Mouse (Mus musculus): ENCODE data around the gene Tmtc1.

Gene Tmtc1

DNA sequence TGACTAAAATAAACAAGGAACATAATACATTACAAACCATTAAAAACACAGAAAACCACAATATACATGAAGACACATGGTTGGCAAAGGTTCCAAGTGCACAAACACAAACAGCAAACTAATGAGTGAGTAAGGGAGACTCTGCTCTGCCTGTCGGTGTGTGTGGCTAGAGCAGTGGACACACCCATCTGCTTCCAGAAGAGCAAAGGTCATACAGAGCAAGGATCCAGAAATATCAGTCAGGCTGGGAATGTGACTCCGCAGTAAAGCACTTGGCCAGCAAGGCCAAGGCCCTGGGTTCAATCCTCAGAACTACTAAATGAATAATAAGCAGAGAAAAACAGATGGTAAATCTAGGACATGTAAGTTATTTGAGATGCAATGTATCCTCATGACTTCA, 27.6 kb downstream of the Tmtc1 start:
- WGBS = 64% methylated on average over 2 of the region's 2 CpGs

DNA sequence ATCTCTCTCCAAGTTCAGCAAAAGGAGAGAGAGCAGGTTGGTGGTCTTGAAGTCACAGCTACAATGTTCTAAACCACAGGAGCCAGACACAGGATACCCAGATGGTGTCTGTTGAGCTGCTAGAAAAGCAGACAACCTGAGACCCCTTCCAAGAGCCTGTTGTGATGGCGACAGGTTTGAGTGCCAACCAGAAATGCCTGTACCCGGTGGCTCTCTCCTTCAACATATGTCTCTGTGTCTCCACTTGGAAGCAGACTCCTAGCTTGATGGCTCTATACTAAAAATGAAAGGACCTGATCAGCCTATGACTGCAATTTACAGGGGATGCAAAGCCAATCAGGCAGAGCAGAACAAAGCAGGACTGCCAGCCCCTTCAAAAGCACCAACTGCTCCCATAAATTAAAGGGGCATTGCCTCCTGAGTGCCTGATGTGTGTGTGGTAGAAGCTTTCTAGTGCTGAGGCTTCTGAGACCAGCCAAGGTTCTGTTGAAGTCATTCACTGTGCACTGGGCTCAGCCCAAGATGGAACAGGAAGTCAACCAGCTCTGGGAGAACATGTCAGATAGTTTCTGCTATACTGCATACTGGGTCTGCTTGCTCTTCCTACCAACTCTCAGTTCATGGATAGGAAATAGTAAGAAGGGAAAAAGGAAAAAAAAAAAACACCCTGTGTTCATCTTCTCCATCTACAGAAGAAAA, 37.2 kb downstream of the Tmtc1 start:
- 39% methylated on average over 2 of the region's 2 CpGs for WGBS

DNA sequence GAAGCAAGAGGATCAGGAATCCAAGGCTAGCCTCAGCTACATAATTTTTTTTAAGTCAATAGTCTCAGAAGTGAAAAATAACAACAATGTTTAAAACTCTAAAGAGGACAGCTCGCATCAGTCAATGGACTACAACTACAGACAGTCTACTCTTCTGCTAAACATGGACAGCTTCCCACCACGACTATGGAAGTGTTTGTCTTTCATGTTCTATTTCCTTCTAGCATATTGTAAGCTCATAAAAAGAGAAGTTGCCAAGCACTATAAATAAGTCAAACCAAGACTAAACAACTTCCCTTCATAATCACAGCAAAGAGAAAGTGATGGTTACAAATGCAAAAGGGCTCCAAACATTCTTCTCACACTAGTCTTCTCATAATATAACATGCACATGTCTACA, 38.6 kb downstream of the Tmtc1 start:
- WGBS = 27% methylated on average over 2 of the region's 2 CpGs

GRCm38 (mm10) chr6:148404500-148404899, 39.7 kb downstream of the Tmtc1 start:
- 55% methylated on average over 1 of the region's 1 CpGs for WGBS

- 47% methylated on average over 3 of the region's 3 CpGs for WGBS
These were observed 40.4 kb downstream of the Tmtc1 start for GRCm38 (mm10) chr6:148403761-148404160.

- 92% methylated on average over 6 of the region's 6 CpGs for WGBS
These were observed 43.2 kb downstream of the Tmtc1 start for GRCm38 (mm10) chr6:148401031-148401430.

- whole genome bisulfite sequencing = 83% methylated on average over 2 of the region's 2 CpGs
These were observed 44.6 kb downstream of the Tmtc1 start for GRCm38 (mm10) chr6:148399541-148399940.

DNA sequence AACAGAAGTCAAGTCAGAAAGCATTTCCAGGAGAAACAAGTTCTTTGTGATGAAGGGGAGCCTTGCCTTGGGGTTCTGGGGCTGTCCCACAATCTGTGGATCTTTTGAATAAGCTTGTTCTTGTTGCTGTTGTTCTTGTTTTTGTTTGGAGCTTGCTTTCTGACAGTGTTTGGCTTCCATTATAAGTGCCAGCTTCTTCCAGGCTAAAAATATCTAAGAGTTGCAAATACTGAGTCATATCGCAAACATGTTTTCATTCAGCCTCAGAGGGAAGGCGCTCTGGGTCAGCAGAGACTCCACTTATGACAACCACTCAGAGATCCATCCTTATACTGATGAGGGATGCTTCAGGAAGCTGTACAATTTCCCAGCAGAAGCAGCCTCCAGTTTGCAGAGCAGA, 45.3 kb downstream of the Tmtc1 start:
- WGBS = 37% methylated on average over 2 of the region's 2 CpGs

GRCm38 (mm10) chr6:148397270-148397669, 46.9 kb downstream of the Tmtc1 start:
- whole genome bisulfite sequencing = 65% methylated on average over 5 of the region's 5 CpGs

DNA sequence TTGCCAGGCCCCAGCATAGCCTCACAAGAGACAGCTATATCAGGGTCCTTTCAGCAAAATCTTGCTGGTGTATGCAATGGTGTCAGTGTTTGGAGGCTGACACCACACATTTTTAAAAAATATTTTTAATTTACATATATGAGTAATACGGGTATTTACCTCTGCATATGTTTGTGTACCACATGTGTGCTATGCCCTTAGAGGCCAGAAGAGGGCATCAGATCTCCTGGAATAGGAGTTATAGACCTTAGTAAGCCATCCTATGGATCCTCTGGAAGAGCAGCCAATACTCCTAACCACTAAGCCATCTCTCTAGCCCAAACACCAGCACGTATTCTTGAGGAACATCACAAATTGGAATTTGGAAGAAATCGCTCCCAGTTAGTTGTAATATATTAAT, 48.9 kb downstream of the Tmtc1 start:
- WGBS = 88% methylated on average over 3 of the region's 3 CpGs

GRCm38 (mm10) chr6:148394294-148394693, 49.9 kb downstream of the Tmtc1 start:
- WGBS = 86% methylated on average over 3 of the region's 3 CpGs

DNA sequence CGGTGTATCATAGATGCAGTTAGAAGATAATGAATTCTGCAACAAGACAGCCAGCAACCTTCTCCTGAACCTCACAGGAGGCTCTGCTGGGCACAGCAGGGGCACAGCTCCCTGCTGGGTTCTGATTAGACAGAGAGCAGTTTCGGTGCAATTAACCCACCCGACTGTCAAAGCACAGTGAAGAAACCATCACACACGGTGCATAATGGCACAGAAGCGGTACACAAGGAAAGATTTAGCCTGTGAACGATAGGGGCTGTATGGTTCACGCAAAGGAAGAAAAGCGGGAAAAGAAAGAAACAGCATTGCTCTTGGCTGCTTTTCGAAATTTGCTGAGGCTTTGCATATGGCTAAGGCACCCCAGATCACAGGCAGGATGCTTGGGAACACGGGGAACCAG, 52.0 kb downstream of the Tmtc1 start:
- 39% methylated on average over 10 of the region's 10 CpGs for WGBS

DNA sequence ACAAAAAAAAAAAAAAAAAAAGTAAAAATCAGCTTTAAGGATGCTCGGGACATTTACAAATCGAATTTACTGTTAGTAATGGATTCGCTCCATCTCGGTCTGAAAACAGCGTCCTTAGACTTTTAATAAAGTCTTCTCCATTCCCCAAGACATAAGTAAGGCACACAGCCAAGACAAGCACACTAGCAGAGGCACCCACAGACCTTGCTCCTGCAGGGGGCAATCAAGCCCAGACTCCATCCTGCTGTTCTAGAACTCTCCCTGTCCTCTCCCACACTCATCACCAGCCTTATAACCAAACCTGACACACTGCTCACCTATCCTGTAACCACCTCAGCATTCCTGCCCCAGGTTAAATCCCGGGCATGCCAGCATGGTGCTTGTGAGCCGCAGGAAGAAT, 52.9 kb downstream of the Tmtc1 start:
- 48% methylated on average over 7 of the region's 7 CpGs for WGBS

DNA sequence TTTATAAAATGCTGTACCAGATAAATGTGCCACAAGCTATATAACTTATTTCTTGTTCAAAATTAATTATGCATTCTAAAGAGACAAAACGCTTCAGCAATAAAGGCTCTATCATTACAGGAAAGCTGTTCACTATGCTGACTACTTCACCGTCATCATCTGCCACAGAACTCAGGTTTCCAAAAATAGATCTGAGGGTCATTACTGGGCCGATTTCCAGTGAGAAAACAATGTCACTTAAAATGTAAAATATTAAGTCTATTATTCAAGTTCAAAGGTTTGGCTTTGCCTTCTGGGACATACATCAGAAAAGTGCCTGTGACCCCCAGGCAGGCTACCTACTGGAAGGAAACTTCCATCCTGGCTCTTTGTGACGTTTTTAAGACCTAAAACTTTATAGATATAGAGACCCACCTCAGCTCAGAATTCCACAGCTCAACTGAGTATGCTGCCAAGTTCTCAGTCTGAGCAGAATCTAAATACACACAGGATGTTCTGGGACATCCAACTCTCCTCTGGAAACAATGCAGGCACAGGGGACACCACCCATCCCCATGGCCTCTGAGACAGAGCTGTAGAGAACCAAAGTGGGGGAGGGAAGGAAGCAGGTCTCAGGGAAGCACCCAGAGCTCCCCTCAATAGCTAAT, 53.4 kb downstream of the Tmtc1 start:
- WGBS = 21% methylated on average over 4 of the region's 4 CpGs

DNA sequence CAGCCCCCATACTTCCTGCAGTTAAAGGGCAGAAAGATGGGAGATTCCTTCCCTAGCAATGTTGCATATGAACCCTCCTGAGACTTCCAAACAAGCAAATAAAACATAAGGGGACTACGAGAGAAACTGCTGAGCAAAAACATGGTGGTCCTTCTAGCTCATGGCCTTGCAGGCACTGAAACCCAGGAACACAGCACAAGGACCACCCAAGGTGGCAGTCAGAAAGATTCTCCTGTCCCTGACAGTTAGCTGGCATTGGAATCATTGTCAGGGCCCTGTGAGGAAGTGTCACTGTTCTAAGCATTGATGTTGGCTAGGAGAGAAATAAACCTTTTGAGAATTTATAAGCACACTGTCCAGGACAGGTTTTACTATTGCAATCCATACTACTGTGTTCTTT, 56.2 kb downstream of the Tmtc1 start:
- WGBS = 55% methylated on average over 1 of the region's 1 CpGs

DNA sequence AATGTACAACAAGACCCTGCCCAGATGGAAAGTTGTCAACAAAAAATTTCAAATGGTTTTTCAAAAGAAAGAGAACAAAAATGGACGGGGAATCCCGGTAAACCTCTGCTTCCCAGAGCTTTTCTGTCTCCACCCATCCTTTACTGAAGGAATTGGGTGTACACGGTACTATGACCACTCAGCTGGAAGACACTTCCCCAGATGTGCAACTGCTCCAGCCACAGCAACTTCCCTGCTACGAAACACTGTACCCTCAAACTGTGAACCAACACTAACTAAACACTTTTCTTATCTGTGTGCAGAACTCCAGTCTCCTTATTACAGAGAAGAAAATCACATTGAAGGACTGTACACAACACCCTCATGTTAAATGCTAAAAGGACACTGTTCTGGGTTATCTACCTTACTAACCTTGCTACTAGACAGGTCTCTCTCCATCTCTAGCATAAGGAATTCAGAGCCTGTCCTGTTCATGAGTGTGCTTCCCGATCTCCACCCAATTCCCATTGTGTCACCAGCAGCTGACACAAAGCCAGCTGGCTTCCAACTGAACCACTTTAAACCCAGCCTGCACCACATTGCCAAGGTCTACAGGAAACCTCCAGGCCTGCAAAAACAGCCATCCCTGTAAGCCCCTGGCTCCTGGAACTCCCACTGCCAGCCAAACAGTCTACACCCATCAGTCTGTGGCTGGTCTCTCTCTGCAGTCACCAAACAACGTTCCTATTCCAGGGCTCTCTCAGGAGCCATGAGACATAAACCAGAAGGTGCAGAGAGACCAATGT, 59.9 kb downstream of the Tmtc1 start:
- 46% methylated on average over 6 of the region's 6 CpGs for WGBS

DNA sequence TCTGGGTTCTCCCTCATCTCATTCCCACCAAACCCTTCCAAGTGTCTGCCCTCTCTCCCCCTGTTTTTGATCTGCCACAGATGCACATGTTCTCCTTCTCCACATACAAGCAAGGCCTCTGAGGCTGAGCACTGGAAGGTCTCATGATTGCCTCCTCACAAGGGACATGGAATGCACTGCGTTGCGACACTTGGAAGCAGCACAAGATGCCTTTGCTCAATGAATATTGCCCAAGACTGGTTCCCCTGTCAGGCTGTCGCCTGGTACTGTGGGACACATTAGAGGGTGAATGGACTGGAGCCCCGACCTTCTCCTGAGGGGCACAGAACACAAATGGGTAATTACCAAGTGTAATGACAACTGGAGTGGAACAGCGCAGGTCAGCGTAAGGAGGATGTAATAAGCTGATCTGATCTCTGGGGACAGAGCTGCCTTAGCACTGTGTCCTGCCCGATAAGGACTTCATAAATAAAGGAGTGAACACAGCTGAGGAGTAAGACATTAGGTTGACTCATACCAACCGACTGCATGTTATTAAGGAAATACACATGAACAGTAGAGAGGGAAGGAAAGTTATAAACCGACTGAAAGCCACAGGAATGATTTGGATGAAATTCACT, 62.9 kb downstream of the Tmtc1 start:
- WGBS = 81% methylated on average over 9 of the region's 9 CpGs

DNA sequence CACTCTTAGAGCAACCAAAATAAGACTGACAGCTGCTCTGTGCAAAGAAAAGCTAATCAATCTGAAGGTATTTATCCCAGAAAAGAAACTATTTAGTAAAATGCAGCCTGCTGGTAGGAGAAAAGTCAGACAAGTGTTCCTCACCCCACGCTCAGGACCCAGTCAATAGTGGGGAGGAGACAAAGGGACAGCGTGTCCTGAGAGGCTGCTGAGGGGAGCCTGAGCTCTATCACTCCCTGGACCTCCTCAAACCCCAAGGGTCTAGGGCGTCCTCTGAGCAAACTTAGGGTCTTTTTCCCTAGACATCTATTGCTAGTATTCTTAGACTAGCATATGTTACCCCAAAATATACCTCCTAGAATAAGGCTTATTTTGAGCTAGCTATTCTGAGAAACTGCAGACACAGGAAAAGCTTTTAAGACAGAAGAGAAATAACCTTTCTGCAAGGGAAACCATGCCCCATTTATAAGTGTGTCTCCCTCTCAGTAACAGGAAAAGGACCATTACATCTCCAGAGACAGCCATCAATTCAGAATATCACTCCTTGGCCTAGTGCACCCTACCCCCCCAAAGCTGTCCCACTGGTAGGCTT, 68.5 kb downstream of the Tmtc1 start:
- WGBS = 34% methylated on average over 3 of the region's 3 CpGs

DNA sequence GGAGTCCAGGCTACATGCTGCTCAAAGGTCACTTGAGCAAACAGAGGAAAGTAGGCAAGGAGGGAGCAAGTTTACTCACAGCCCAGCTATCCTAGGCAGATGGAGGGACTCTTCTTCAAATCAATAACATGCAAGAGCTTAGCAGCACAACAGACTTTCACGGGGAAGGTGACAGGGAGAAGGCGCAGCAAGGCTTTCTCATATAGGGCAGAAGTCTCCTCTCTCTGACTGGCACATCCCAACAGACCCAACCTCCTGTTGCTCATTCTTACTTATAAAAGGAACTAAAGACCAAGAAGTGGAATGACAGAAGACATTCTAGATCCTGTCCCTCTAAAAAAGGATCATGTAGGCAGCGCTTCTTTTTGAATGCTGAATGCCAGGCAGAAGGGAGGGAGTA, 69.2 kb downstream of the Tmtc1 start:
- 42% methylated on average over 3 of the region's 3 CpGs for WGBS

DNA sequence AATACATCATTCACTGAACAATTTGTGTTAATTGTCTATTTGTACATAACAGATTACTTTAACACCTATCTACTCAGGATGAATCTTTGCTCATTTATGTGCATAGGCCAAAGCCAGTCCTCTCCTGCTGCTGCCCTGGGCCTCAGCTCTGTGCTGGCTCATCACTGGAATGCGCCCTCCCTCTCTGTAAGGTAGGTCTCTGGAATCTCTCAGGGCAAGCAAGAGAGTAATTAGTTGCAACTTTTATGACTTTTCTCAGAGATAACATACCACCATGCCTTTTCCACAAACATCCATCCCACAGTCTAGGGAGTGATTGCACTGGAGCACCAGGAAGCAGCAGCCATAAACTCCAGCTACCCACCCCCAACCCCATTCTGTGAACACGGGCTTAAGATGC, 70.7 kb downstream of the Tmtc1 start:
- WGBS = 70% methylated on average over 2 of the region's 2 CpGs

- WGBS = 50% methylated on average over 4 of the region's 4 CpGs
These were observed 77.1 kb downstream of the Tmtc1 start for GRCm38 (mm10) chr6:148367094-148367539.

DNA sequence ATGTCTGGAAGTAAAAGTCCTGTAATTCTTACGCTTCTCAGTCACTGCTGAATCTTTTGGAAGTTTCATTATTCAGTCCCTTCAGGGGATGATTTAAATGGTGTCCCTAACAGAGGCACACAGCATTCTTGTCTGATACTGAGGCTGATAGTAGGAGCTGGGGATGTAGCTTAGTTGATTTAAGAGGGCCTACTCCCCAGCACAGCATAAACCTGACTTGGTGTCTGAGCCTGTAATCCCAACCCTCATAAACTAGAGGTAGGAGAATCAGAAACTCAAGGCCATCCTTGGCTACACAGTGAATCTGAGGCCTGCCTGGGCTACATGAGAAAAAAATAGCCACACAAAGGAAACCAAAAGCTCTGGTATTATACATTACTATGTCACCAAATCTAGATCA, 77.6 kb downstream of the Tmtc1 start:
- 100% methylated on average over 1 of the region's 1 CpGs for WGBS
